Mouse (Mus musculus) embryonic fibroblast, embryonic 13.5 days (primary cell): ENCODE data around the gene Inpp5a. TPM values are rescaled to one million over a fixed set of nuclear protein-coding genes. Genes with fewer than 3 reads are reported as not detected.

Experiments
- H3K27ac ChIP-seq: 2 replicates; pipeline ENCODE4 v1.5.1; 2012; ENCODE audit warnings: low read length, control low read depth, inconsistent platforms; ENCODE audit not compliant: insufficient read depth
- H3K4me1 ChIP-seq: 2 replicates; pipeline ENCODE4 v1.6.1; 2011; ENCODE audit warnings: low read length; ENCODE audit not compliant: control insufficient read depth, insufficient read depth
- H3K4me3 ChIP-seq: 2 replicates; pipeline ENCODE4 v1.5.1; 2011; ENCODE audit warnings: mild to moderate bottlenecking, control low read depth, low read length; ENCODE audit not compliant: insufficient read depth
- CTCF ChIP-seq: IDR thresholded peaks from 2 replicates; pipeline ENCODE4 v1.5.1; 2011; ENCODE audit warnings: mild to moderate bottlenecking, control low read depth, low read length, moderate library complexity, borderline replicate concordance; ENCODE audit not compliant: insufficient read depth
- POLR2A ChIP-seq: IDR thresholded peaks from 2 replicates; pipeline ENCODE4 v1.6.1; 2011; ENCODE audit warnings: low read depth, mild to moderate bottlenecking, control low read depth, low read length, moderate library complexity
- polyA plus RNA-seq: library from polyadenylated mRNA; stranded (reverse); fragments of >200 nt; gene quantifications from 2 replicates; pipeline ENCODE4 v1.2.4, GENCODE M21; 2011; ENCODE audit warnings: low read depth; ENCODE audit not compliant: missing spikeins, insufficient read length

Inpp5a gene
- polyA plus RNA-seq, 1 experiment = 85.4 TPM

DNA sequence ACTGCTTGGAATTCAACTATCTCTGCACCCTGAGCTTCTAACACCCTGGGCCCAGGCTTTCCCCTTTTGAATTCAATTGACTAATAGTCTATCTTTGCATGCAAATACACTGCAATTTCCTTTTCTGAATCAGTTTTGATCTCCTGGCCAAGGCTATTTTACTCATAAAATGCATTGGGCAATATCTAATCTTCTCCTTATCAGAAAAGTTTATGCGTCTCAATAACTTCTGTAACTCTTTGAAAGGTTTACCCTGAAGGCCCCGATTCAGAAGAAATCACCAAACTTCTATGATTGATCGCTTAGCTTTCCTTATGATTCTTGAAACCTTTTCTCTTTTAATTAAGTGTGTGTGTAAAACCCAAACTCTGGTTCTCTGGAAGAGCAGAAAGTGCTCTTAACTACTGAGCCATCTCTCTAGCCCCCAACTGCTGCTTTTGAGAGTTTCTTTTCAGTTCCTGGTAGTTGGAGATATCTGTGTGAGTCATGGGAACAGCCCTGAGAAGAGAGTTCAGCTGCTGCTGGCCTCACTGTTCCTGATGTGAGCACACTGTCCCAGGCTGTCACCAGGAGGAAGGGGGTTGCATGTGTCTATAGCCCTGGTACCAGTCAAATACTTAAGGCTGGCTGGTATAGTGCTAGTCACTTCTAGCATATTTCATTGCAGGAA, 27.9 kb upstream of the Inpp5a start:
- TF ChIP-seq POLR2A = no peak
- Histone ChIP-seq H3K4me3 (no peak overlapping the region), H3K27ac (peak overlapping the region; percentile 50)

GRCm38 (mm10) chr7:139361799-139362198, 27.1 kb upstream of the Inpp5a start:
- H3K4me3 ChIP-seq = no peak overlapping the region
- TF ChIP-seq CTCF (no peak), POLR2A (no peak)
- H3K27ac ChIP-seq = no peak overlapping the region
- peaks cover 24% of the 10 kb centered on the region for H3K4me1 ChIP-seq

More for the DNA sequence above, 27.9 kb upstream of the Inpp5a start:
- peaks cover 24% of the 10 kb centered on the region for H3K4me1 ChIP-seq

GRCm38 (mm10) chr7:139362514-139362913, 26.4 kb upstream of the Inpp5a start:
- TF ChIP-seq POLR2A = no peak
- no peak for TF ChIP-seq CTCF
- Histone ChIP-seq H3K4me3 (no peak overlapping the region), H3K4me1 (peaks cover 24% of the 10 kb centered on the region), H3K27ac (no peak overlapping the region)

GRCm38 (mm10) chr7:139363281-139364004, 25.5 kb upstream of the Inpp5a start:
- TF ChIP-seq CTCF = no peak
- no peak for TF ChIP-seq POLR2A
- H3K27ac ChIP-seq = peak overlapping the region; percentile 79
- peaks cover 26% of the 10 kb centered on the region for H3K4me1 ChIP-seq
- no peak overlapping the region for H3K4me3 ChIP-seq

GRCm38 (mm10) chr7:139364005-139364557, 24.8 kb upstream of the Inpp5a start:
- Histone ChIP-seq H3K4me3 (no peak overlapping the region), H3K4me1 (peaks cover 26% of the 10 kb centered on the region)

DNA sequence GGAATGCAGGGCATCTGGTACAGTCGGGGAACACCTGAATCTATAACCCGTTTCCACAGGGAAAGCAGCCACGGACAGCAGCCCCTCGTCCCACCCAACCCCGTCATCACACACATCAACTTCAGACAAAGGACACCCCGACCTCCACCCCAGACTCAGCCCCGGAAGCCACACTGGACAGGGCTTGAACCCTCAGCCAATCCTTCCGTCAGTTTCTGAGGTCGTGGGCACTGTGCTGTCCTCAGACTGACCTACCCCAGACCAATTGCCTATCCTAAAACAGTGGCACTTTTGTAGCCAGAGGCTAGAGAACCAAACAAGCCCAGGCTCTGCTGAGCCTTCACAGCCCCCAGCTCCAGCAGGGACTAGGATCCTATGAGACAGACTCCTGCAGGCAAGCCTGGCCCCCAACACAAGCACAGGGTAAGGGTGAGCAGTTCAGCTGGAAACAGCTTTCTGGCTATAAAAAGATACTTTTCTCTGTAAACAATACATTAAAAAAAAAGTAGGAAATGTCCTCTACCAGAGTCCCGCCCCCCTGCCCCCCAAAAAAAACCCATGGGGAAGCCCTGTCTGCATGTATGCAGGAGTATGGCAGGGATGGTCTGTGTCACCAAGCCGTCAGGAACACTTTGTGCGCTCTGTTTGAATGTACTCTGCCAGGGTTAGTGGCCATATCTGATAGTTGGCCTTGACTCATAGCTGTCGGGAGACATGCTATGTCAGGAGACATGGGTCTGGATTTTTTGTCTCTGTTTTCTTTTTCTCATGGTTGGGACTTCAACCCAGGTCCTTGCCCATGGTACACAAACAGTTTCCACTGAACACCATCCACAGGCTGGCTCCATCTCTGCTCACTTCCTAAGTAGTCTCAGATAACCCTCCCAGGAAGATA, 23.7 kb upstream of the Inpp5a start:
- H3K4me1 ChIP-seq = peaks cover 23% of the 10 kb centered on the region

More at GRCm38 (mm10) chr7:139364005-139364557, 24.8 kb upstream of the Inpp5a start:
- no peak; the same call in 1 of the 2 replicates for TF ChIP-seq POLR2A
- no peak for TF ChIP-seq CTCF
- peak overlapping the region; percentile 82 for H3K27ac ChIP-seq

DNA sequence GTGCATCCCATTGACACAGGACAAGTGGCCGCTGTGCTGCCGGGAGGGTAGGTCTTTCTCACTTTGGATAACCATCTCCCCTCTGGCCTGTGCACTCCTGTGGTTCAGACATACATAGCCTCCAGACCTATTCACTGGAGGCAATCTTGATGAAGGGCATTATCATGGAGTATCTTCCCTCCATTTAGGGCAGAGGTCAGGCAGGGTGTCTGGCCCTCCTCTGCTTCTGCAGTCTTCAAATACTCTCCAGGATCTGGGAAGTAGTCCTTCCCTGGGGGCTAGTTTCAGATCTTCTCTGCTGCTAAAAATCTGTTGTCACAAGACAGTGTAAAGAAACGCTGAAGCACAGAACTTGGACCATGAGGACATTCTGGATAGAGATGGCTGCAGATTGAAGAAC, 22.8 kb upstream of the Inpp5a start:
- Histone ChIP-seq H3K4me1 (peaks cover 20% of the 10 kb centered on the region), H3K4me3 (no peak overlapping the region), H3K27ac (no peak overlapping the region)
- TF ChIP-seq POLR2A = no peak
- no peak for TF ChIP-seq CTCF

More for the DNA sequence above, 23.7 kb upstream of the Inpp5a start:
- Histone ChIP-seq H3K27ac (peak overlapping the region; percentile 82), H3K4me3 (no peak overlapping the region)
- TF ChIP-seq CTCF = no peak
- no peak for TF ChIP-seq POLR2A

DNA sequence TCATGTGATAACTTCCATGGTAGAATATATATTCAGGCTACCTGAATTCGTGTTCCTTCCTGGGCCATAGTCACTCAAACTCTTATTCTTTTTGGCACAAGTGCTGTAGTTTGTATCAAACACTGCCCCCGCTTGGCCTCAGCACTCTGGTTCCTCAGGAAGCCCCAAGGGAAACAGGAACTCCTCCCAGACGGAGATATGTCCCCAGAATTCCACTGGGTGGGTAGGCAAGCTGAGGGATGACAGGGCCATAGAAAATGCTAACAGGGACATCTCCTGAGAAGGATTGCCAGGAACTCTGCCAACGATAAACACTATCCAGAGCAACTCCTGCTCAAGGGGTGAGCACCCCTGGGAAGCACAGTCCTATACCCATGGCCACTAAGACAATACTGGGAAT, 22.4 kb upstream of the Inpp5a start:
- H3K4me1 ChIP-seq = peaks cover 20% of the 10 kb centered on the region
- H3K27ac ChIP-seq = no peak overlapping the region
- H3K4me3 ChIP-seq = no peak overlapping the region
- TF ChIP-seq POLR2A (no peak), CTCF (no peak)

DNA sequence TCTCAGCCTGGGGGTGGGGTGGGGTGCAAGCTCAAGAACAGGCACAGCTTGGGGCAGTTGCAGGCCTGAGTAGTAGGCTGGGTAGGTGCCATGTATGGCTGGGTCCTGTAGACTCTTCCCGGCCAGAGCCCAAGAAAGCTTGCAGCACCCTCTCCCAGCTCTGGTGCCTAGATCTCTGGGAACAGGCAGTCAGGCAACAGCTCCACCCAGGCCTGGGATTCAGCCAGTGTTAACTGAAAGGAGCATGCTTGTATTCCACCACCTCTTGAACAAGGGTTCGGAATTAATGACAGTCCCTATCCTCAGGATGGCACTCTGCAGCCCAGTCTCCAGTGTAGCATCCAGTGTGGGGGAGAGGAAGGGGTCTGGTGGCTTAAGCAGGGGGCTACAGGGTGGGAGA, 20.7 kb upstream of the Inpp5a start:
- TF ChIP-seq POLR2A = no peak
- no peak for TF ChIP-seq CTCF
- Histone ChIP-seq H3K4me3 (no peak overlapping the region), H3K4me1 (peaks cover 17% of the 10 kb centered on the region), H3K27ac (0 out of 2 replicates have a peak overlapping the region, but pooled peaks have one; percentile 6)
